Mouse (Mus musculus) liver, embryonic 14.5 days (tissue): ENCODE results near the gene Eif6.

Source experiments
- CTCF ChIP-seq: IDR thresholded peaks from 2 replicates; pipeline ENCODE4 v1.5.1; 2016; ENCODE audit warnings: antibody characterized with exemption, low read depth, control low read depth
- EP300 ChIP-seq: IDR thresholded peaks from 2 replicates; pipeline ENCODE4 v1.6.1; 2016; ENCODE audit warnings: antibody characterized with exemption, low read depth

DNA sequence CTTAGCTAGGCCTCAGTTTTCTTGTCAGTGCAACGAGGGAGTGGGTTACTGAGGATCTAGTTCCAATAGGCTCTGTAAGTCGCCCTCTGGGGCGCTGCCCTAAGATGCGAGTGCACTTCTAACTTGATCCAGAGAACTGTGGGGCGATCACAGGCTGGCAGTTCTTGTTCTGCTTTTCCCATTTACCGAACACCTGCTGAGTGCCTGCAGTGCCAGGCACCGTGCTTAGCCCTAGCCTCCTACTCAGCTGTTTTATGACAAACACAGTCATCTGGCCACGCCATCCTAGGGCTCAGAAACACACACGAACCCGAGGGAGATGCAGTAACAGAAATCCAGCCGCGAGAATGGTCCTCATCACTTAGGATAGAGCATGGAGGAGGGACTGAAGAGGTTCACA lies 33.8 kb downstream of the Eif6 start:
- TF ChIP-seq CTCF (no peak), EP300 (no peak)
